Mouse (Mus musculus) thymus, adult 2 months (tissue): Measurements from ENCODE around the gene Abcc2. TPM values are rescaled to one million over a fixed set of nuclear protein-coding genes. Genes with fewer than 3 reads are reported as not detected.

Experiments used
- DNase-seq: peaks from one replicate; pipeline ENCODE4 v3.0.0; 2021
- H3K27ac ChIP-seq: fragments of 200-500 bp; 2 replicates; pipeline ENCODE4 v1.5.1; 2012; ENCODE audit warnings: low read length, control low read depth; ENCODE audit not compliant: control insufficient read depth, insufficient read depth
- H3K27me3 ChIP-seq: fragments of 200-500 bp; 2 replicates; pipeline ENCODE4 v1.6.1; 2012; ENCODE audit warnings: mild to moderate bottlenecking, low read length, moderate library complexity, mixed read lengths; ENCODE audit not compliant: control insufficient read depth, insufficient read depth
- H3K36me3 ChIP-seq: fragments of 200-500 bp; 2 replicates; pipeline ENCODE4 v1.6.1; 2012; ENCODE audit warnings: mild to moderate bottlenecking, low read length, moderate library complexity; ENCODE audit not compliant: control insufficient read depth, insufficient read depth
- H3K4me1 ChIP-seq: fragments of 200-500 bp; replicated peaks from 2 replicates; pipeline ENCODE4 v1.6.1; 2012; ENCODE audit warnings: low read length; ENCODE audit not compliant: control insufficient read depth, insufficient read depth
- H3K4me3 ChIP-seq: fragments of 200-500 bp; 2 replicates; pipeline ENCODE4 v1.5.1; 2012; ENCODE audit warnings: mild to moderate bottlenecking, low read length, control low read depth, moderate library complexity; ENCODE audit not compliant: control insufficient read depth, insufficient read depth
- CTCF ChIP-seq: fragments of 200-500 bp; IDR thresholded peaks from 2 replicates; pipeline ENCODE4 v1.5.1; 2012; ENCODE audit warnings: mild to moderate bottlenecking, control low read depth, low read length, moderate library complexity, borderline replicate concordance; ENCODE audit not compliant: control insufficient read depth, poor library complexity, insufficient read depth; ENCODE audit errors: extremely low read depth
- POLR2A ChIP-seq: fragments of 200-500 bp; IDR thresholded peaks from 2 replicates; pipeline ENCODE4 v1.6.1; 2012; ENCODE audit warnings: mild to moderate bottlenecking, low read length, control low read depth, moderate library complexity; ENCODE audit not compliant: control insufficient read depth, poor library complexity, insufficient read depth; ENCODE audit errors: extremely low read depth
- WGBS: fragments of 180-500 bp; shearing (Covaris S2); methylation state at CpG from one replicate; pipeline ENCODE4 v1.1.7; 2018; 5-methylcytosine and 5-hydroxymethylcytosine counted together
- polyA plus RNA-seq: library from polyadenylated mRNA; depleted of rRNA; stranded (reverse); fragments of >200 nt; gene quantifications from 2 replicates; pipeline ENCODE4 v1.2.3, GENCODE M21; 2012; rRNA removed

Gene Abcc2
- polyA plus RNA-seq, result 0.46 and 1.1 TPM in 2 replicates

GRCm38 (mm10) chr19:43781980-43782379 lies at the start of gene Abcc2:
Abcc2 (plus strand) TSS chr19:43782192.
- DNase-seq, result no peak
- no peaks in the 10 kb centered on the region for H3K27me3 ChIP-seq
- TF ChIP-seq CTCF (no peak), POLR2A (no peak)
- no peaks in the 10 kb centered on the region for H3K4me1 ChIP-seq
- no peak within 1 kb of the TSS for H3K4me3 ChIP-seq
- no peak within 1 kb of the TSS for H3K27ac ChIP-seq
- WGBS, result 86% methylated on average over 3 of the region's 3 CpGs
- no peaks in the 10 kb centered on the region for H3K36me3 ChIP-seq

- Histone ChIP-seq H3K27ac (no peak overlapping the region), H3K4me3 (no peak overlapping the region), H3K27me3 (no peaks in the 10 kb centered on the region), H3K36me3 (peaks cover 62% of the 10 kb centered on the region), H3K4me1 (no peaks in the 10 kb centered on the region)
- WGBS, result 97% methylated on average over 10 of the region's 10 CpGs
- DNase-seq, result no peak
- no peak for TF ChIP-seq CTCF
- TF ChIP-seq POLR2A, result no peak
Measured at GRCm38 (mm10) chr19:43738409-43738808, 43.6 kb upstream of the Abcc2 start.

- TF ChIP-seq CTCF (no peak), POLR2A (no peak)
- Histone ChIP-seq H3K4me3 (no peak overlapping the region), H3K4me1 (no peaks in the 10 kb centered on the region), H3K36me3 (peaks cover 76% of the 10 kb centered on the region), H3K27me3 (no peaks in the 10 kb centered on the region), H3K27ac (no peak overlapping the region)
- no peak for DNase-seq
- 95% methylated on average over 7 of the region's 7 CpGs for WGBS
Measured at GRCm38 (mm10) chr19:43743401-43743800, 38.6 kb upstream of the Abcc2 start.

- TF ChIP-seq CTCF (no peak), POLR2A (no peak)
- H3K4me1 ChIP-seq, result no peaks in the 10 kb centered on the region
- peaks cover 63% of the 10 kb centered on the region for H3K36me3 ChIP-seq
- 93% methylated on average over 3 of the region's 3 CpGs for WGBS
- H3K4me3 ChIP-seq, result no peak overlapping the region
- no peak for DNase-seq
- H3K27me3 ChIP-seq, result no peaks in the 10 kb centered on the region
- no peak overlapping the region for H3K27ac ChIP-seq
Measured at GRCm38 (mm10) chr19:43745740-43746139, 36.3 kb upstream of the Abcc2 start.

GRCm38 (mm10) chr19:43747877-43748276 lies 34.1 kb upstream of the Abcc2 start:
- no peak overlapping the region for H3K27ac ChIP-seq
- H3K36me3 ChIP-seq, result peaks cover 53% of the 10 kb centered on the region
- 92% methylated on average over 4 of the region's 4 CpGs for WGBS
- no peaks in the 10 kb centered on the region for H3K27me3 ChIP-seq
- H3K4me3 ChIP-seq, result no peak overlapping the region
- H3K4me1 ChIP-seq, result peaks cover 3% of the 10 kb centered on the region; the same call in 1 of the 2 replicates
- no peak for DNase-seq
- no peak for TF ChIP-seq POLR2A
- no peak for TF ChIP-seq CTCF

GRCm38 (mm10) chr19:43750008-43750407 lies 32.0 kb upstream of the Abcc2 start:
- 98% methylated on average over 2 of the region's 2 CpGs for WGBS
- no peak overlapping the region for H3K27ac ChIP-seq
- no peak overlapping the region for H3K4me3 ChIP-seq
- TF ChIP-seq POLR2A (no peak), CTCF (no peak)
- H3K36me3 ChIP-seq, result peaks cover 37% of the 10 kb centered on the region
- H3K27me3 ChIP-seq, result no peaks in the 10 kb centered on the region
- no peak for DNase-seq
- peaks cover 3% of the 10 kb centered on the region; the same call in 1 of the 2 replicates for H3K4me1 ChIP-seq
